Mouse (Mus musculus): ENCODE measurements at regions not wholly inside any gene's neighbourhood (a gene's known extent, or its start where the extent isn't known, plus 50 kb on each side); places are given as distances from the start of the nearest gene placed in this dataset.
"Not testable (repeated sequence)": the region's sequence is repeated elsewhere in the genome, so short reads cannot be mapped to it uniquely, and the experiment has no call there.

GRCm38 (mm10) chr1:79379736-79380135, 60.2 kb downstream of the Scg2 start:
- DNase-seq, result no peak

- DNase-seq, result no peak
These were observed 65.1 kb downstream of the Scg2 start for GRCm38 (mm10) chr1:79374811-79375210.

GRCm38 (mm10) chr1:79357291-79358045, 82.5 kb downstream of the Scg2 start:
- no peak for DNase-seq

GRCm38 (mm10) chr1:79346511-79346910, 93.4 kb downstream of the Scg2 start:
- DNase-seq, result no peak

- DNase-seq, result no peak
These were observed 104.3 kb downstream of the Scg2 start for GRCm38 (mm10) chr1:79335480-79336114.

- no peak for DNase-seq
These were observed 122.7 kb downstream of the Scg2 start for GRCm38 (mm10) chr1:79317194-79317593.

GRCm38 (mm10) chr1:79314774-79315173, 125.1 kb downstream of the Scg2 start:
- DNase-seq, result peak in 1 of 2 experiments; percentile 2

GRCm38 (mm10) chr1:79312153-79312552, 127.8 kb downstream of the Scg2 start:
- no peak for DNase-seq

- DNase-seq, result no peak
These were observed 136.3 kb downstream of the Scg2 start for GRCm38 (mm10) chr1:79303602-79304001.

- no peak for DNase-seq
These were observed 140.3 kb downstream of the Scg2 start for GRCm38 (mm10) chr1:79299639-79300038.

GRCm38 (mm10) chr1:79259726-79260125, 180.2 kb downstream of the Scg2 start:
- DNase-seq, result no peak

GRCm38 (mm10) chr1:79212970-79213369, 226.9 kb downstream of the Scg2 start:
- no peak for DNase-seq

GRCm38 (mm10) chr1:79212471-79212870, 227.4 kb downstream of the Scg2 start:
- no peak for DNase-seq

GRCm38 (mm10) chr1:79211981-79212380, 227.9 kb downstream of the Scg2 start:
- not testable (repeated sequence) for DNase-seq

- no peak for DNase-seq
These were observed 232.7 kb downstream of the Scg2 start for GRCm38 (mm10) chr1:79207207-79207606.

- DNase-seq, result no peak
These were observed 242.2 kb downstream of the Scg2 start for GRCm38 (mm10) chr1:79197682-79198081.

- DNase-seq, result no peak
These were observed 248.9 kb downstream of the Scg2 start for GRCm38 (mm10) chr1:79191031-79191430.

- no peak for DNase-seq
These were observed 256.1 kb downstream of the Scg2 start for GRCm38 (mm10) chr1:79183534-79184411.

GRCm38 (mm10) chr1:79144113-79144512, 295.8 kb downstream of the Scg2 start:
- no peak for DNase-seq
